Mouse (Mus musculus) liver, embryonic 14.5 days (tissue): ENCODE data around the gene Gpx4.

Source experiments
- CTCF ChIP-seq: IDR thresholded peaks from 2 replicates; pipeline ENCODE4 v1.5.1; 2016; ENCODE audit warnings: antibody characterized with exemption, low read depth, control low read depth
- EP300 ChIP-seq: IDR thresholded peaks from 2 replicates; pipeline ENCODE4 v1.6.1; 2016; ENCODE audit warnings: antibody characterized with exemption, low read depth

DNA sequence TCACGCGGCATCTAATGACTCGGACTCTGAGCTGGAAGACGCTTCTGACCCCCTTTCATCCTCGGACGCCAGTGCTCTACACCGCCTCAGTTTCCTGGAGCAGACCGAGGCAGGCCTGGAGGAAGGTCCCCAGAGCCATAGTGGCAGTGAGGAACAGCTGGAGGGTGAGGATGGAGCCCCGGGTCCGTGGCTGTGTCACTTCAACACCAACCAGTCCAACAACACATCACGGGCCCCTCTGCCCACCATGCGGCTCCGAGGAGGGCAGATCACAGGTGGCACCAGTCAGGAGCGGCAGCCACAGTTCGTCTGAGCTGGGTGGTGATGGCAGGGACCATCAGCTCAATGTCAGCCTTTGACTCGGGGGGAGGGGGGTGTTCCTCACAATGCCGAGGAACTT lies 16.2 kb upstream of the Gpx4 start:
- TF ChIP-seq EP300, result no peak
- TF ChIP-seq CTCF, result no peak
